Mouse (Mus musculus): ENCODE measurements around the gene Qprt. TPM values are rescaled to one million over a fixed set of nuclear protein-coding genes. Genes with fewer than 3 reads are reported as not detected.

Qprt gene
- total RNA-seq, 2 experiments from 2014 or later = not detected

DNA sequence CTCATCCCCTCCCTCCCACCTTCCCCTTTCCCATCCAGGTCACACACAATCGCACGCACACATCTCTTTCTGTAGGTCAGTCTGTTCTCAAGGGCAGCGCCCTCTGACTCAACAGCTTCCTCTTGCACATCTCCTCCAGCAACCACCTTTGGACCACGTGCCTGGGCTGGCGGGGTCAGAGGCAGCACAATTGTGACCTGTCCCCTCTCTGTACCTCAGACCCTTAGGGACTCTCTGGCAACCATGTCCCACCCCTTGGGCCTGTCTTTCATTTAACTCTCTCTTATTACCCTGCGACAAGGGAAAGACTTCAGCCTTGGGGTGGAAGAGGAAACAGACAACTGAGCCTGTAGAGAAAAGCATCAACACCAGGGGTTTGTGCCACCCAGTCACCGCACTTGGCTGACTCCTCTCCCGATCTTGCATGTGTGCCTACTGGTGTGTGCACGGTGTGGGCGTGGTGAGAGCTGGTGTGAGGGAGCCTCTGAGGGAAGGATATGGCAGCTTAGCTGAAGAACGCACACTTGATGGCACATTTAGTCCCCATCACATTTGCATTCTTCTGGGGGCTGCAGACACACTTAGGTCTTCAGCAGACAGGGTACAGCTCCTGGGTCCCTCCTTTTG lies 12.9 kb upstream of the Qprt start:
- DNase-seq (ENCODE audit: low spot score) = no peak
- intact Hi-C loops (cut with DNase I) = no loop called here

DNA sequence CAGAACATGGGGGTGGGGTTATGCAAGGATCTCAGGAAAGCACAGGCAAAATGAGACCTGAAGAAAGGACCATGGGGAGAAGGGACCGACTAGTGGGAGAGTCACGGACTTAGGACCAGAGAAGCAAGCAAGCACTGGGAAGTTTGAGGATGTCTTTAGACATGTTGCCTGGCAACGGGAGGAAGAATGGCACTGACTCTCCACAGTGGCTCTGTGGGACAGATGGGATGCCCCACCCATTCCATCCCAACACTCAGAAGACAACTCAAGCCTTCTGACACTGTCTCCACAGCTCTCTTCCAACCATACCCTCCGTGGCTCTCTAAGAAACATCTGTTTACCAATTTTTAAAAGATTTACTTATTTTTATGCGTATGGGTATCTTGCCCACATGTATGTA lies 11.1 kb upstream of the Qprt start:
- intact Hi-C loops (cut with DNase I) = no loop called here

DNA sequence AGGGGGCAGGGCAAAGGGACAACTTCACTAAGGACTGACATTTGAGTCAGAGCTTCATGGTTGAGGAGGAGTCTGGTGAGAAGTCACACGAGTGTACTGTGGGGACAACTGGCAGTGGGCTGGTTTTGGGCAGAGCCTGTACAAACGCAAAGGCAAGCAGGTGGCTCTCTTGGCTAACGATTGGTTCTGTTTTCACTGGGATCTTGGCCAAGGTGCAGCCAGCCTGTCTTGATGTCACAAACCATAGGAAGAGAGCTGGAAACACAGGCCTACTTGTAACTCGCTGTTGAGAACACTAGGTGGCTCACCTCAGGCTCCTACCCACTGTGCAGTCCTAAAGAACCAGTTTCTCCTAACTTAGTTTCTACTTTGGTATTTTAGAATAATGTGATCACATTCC lies 7.6 kb upstream of the Qprt start:
- intact Hi-C loops (cut with DNase I) = loop anchor here (10.0 kb wide), 1 partner anchor 95 kb away; no protein-coding TSS in a partner anchor
- DNase-seq (ENCODE audit: low spot score) = no peak

More for the DNA sequence above, 11.1 kb upstream of the Qprt start:
- DNase-seq (ENCODE audit: low spot score) = no peak

DNA sequence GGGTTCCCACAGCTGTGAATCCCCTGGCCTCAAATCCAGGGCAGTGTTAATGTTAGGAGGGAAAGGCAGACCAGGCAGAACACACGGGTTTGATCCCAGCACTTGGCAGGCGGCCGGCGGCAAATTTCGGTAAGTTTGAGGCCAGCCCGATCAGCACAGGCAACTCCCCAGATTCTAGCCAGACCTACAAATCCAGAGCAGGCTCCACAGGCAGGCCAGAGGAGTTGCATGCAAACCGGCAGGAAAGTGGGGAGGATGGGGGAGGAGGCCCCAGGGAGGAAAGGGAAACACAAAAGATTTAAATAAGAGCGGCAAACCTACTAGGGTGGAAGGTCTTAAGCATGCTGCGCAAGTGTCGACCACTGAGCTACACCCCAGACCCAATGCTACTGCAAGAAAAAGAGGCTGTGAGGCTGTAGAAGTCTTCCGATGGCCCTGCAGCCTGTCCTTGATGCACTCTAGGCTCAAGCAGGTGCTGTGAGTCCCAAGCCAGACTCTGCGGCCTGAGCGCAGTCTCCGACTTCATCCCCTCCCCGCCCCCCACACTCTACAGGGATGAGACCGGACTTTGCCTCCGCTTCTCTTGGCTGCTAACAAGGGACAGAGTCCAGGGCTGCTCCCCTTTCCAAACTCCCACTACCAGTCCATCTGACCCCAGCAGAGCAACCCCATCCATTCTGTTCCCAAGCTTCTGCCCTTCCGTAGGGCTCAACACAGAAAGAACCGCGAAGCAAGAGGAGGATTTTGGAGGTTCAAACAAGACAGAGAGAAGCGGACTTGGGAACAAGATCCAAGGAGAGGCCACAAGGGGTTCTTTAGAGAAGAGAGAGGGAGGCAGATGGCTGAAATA lies 740 bp downstream of the Qprt start:
- no peak for DNase-seq (ENCODE audit: low spot score)
- intact Hi-C loops (cut with DNase I) = loop anchor here (10.0 kb wide), 1 partner anchor 104 kb away; no protein-coding TSS in a partner anchor

DNA sequence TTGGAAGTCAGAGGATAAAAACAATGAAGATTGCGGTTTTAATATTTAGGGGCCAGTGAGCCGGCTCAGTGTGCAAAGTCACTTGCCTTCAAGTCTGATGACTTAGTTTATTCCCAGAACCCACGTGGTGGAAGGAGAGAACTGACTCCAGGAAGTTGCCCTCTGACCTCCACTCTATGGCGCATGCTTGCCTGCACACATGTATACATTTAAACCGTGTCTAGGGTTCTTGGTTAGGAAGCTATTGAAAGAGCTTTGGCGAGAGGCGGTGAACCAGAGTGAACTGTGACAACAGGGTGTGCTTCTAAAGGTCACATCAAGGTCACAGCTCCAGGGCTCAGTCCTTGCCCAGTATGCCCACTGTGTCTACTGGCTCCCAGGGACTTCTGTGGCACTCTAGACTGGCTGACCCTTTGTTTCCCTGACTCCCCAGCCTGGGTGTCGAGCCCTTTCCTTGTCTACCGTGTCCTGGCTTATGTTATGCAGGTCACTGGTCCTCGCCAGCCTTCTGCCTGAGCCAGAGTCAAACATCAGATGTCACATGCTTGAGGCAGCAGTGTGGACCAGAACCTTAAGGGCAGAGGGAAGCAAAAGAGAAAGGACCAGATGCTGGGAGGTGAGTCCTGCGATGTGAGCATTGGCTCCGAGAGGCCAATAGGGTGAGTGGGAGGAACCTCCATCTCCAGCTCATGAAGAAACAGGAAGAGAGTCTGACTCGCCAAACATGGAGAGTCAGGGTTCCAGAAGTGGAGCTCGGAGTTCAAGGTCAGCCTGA lies 3.2 kb downstream of the Qprt start:
- no peak for DNase-seq (ENCODE audit: low spot score)
- intact Hi-C loops (cut with DNase I) = no loop called here

DNA sequence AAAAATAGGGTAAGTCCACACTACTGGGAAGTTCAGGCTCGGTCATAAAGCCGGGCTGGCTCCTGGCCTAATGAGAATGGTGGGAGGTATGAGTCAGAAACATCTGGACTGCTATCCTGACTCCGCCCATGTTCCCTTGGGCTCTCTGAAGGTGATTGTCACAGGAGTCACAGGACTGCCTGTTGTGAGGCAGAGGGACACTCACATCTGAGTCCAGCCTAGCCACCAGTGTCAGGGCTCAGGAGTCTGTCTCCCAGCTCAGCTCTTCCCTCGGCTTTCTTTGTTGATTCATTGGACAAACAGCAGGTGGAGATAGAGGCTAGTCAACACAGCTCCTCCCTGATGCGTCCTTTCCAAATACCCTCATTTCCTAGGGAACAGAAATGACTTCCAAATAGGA lies 4.1 kb downstream of the Qprt start:
- intact Hi-C loops (cut with DNase I) = no loop called here
- no peak for DNase-seq (ENCODE audit: low spot score)

DNA sequence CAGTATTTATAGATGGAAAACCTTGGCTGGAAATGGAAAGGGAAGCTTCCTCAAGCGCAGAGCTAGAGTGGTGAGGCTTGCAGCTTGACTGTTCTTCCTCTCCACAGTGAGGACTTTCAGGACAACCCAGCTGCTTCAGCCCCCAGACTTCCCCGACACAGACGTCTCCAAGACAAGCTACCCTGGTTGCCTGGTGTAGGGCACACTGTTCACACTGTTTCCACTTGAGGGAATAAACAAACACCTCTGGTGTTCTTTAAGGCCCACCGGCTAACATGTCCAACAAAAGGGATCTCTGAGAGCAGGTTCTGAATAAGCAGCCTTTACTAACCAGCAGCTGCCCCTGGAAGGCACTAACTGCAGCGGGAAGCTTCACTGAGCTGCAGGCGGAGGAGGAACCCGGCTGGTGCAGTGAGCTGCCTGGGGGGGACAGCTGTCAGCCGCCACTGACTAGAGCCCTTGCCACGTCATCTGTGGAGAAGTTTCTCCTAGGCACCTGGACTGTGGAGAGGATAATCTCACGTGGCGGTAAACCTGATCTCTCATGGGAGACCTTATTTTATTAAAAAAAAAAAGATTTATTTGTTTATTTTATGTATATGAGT lies 5.6 kb downstream of the Qprt start:
- intact Hi-C loops (cut with DNase I) = no loop called here
- DNase-seq (ENCODE audit: low spot score) = no peak

DNA sequence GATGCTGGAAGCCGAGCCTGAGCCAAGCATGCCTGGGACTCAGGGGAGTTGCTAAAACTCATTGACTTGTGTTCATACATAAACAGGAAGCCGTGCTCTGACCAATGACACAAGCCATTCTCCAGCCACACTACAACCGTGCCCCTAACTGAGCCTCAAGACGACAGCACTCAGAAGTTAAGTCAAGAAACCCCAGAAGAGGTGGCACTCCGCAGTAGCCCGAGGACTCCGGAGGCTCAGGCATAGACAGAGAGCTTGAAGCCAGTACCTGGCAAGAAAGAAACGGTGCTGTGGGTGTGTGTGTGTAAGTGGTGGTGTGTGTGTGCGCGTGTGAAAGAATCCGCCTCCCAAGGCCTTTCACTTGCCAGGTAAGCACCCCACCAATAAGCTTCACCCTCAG lies 7.1 kb downstream of the Qprt start:
- DNase-seq (ENCODE audit: low spot score) = no peak
- intact Hi-C loops (cut with DNase I) = no loop called here

DNA sequence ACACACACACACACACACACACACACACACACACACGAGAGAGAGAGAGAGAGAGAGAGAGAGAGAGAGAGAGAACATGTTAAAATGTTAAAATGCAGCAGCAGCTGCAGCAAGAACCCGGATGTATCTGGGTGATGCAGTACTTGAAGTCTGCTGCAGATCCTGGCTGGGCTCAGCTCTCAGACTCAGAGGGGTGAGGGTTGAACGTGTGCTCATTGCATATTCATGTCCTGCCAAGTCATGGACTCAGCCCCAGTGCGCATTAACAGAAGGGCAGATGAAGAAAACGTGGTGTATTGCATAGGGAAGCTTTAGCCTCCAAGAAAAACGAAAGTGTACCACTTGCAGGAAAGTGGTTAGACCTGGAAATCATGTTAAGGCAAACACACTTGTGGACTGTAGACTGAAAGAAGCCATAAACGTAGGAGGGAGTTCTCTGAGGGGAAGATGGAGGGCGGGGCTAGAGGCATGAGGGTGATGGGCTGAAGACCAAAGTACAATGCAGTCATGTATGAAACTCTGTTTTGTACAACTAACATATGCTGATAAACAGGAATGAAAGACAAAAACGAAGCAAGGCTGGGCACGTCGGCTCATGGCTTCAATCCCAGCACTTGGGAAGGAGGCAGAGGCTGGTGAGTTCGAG lies 8.3 kb downstream of the Qprt start:
- DNase-seq (ENCODE audit: low spot score) = no peak
- intact Hi-C loops (cut with DNase I) = no loop called here

DNA sequence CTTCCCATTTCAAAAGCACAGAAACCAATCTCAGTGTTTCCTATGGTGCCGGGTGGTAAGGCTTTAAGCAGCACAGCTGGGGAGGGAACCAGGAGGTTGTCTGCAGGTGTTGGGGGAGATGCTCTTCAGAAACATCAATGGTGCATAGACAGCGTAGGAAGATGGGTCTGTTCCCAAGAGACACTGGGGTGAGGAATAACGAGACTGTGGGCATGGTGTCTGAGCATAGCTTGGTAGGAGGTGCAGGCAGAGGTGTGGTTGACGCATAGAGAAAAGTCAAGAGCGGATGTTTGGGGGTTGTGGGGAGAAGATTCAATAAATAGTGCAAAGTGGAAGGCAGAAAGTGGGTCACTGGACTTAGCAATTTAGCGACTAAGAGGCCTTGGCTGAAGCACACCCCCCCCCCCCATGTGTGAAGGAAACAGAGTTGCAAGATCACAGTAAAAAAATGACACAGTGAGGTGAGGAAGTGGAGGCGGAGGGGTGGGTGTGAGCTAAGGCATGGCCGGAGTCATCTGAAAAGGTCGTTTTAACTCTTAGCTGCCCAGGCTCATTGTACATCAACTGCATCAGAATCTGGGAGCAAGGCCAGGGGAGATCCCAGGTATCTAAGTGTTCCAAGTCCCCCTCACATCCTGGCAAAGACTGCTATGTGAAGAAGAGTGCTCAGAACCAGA lies 9.0 kb downstream of the Qprt start:
- no peak for DNase-seq (ENCODE audit: low spot score)
- intact Hi-C loops (cut with DNase I) = no loop called here

DNA sequence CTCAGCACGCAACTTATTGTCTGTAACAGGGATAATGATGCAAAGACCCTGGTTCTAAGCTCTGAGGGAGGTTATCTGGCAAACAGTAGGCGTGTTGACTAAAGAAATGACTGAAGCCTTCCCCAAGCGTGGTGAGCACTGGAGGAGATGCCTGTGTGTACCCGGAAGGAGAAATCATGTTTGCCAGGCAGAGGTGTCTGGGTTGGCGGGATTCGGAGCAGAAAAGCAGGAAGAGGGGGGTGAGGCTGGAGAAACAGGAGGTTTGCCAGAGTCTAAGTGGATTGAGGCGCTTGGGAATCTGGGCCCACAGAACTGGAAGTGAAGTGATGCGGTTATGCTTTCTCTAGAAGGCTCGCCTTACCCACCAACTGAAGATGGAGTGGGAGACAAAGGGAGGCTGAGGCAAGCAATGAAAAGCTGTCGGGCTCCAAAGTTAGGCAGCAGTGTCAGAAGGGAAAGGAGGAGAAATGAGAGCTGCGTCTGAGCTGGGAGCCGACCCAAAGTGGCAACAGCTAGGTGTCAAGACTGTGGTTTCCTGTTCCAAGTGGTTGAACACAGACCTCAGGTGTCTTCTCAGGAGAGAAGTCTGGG lies 9.7 kb downstream of the Qprt start:
- intact Hi-C loops (cut with DNase I) = no loop called here
- no peak for DNase-seq (ENCODE audit: low spot score)

DNA sequence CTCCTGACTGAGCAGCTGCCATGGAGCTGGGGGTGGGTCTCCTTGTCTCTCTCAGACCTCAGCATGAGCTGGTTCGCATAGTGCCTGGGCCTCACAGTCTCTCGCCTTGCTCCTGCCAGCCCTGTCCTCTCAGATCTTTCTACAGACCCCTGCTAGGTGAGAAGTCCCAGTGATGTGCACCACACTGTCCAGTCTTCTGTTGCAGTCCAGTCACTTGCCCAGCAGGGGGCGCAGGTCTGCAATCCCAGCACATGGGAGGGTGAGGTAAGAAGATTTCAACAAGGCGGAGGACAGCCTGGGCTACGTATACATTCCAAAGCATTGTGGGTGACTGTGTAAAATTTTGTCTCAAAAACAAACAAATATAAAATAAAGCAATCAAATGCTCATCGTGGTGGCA lies 10.6 kb downstream of the Qprt start:
- intact Hi-C loops (cut with DNase I) = no loop called here
- DNase-seq (ENCODE audit: low spot score) = no peak

DNA sequence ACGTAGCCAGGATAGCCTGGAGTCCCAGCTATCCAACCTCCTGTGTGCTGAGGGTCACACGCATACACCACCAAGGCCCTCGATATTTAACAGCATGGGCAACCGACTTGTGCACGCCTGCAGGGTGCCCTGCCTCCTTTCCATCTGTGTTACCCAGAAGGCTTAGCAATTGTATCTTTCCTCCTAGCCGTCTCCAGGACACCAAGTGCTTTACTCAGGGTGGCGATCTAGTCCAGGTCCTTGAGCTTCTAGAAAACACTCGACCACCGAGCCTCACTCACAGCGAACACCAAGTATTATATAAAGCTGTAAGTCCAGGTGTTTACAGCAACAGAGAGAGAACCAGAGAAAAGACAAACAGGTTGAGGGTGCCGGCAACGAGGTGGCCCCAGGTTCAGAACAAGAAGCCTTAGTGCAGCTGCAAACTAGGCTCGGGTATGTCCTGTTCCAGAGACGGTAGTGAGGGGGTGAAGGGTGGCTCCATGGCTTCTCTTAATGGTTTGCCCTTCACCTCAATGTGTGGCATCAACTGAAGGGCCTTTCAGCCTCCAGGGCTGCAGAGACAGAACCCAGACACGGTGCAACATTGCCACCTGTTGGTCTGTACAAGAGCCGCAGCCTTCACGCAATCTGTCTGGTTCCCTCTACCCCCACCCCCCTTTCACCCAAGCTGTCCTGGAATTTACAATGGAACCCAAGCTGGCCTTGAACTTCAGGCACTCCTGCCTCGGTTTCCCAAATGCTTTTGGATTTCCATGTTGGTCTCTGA lies 11.6 kb downstream of the Qprt start:
- intact Hi-C loops (cut with DNase I) = loop anchor here (1.0 kb wide), 1 partner anchor 278 kb away; no protein-coding TSS in a partner anchor
- DNase-seq (ENCODE audit: low spot score) = peak; percentile 37

DNA sequence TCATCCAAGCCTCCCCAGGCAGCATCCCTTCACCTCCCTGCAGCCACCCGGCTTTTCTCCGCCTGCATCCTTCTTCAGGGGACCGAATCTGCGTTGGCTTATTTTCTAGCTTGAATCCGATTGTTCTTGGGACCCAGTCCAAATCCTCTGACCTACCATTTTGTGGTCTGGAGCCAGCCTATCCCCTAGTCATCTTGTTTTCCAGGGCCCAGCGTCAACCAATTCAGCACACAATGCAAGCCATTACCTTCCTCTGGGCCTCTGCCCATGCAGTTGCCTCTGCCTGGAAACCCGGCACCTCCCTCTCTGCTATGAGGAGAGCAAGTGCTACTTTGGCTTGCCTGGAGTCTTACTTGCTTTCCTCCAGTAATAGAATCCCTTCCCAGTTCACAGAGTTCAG lies 16.5 kb downstream of the Qprt start:
- intact Hi-C loops (cut with DNase I) = loop anchor here (1.0 to 10.0 kb wide), 3 partner anchors 157 to 351 kb away; partner anchors contain the start of genes Asphd1 and Mapk3
- no peak for DNase-seq (ENCODE audit: low spot score)

DNA sequence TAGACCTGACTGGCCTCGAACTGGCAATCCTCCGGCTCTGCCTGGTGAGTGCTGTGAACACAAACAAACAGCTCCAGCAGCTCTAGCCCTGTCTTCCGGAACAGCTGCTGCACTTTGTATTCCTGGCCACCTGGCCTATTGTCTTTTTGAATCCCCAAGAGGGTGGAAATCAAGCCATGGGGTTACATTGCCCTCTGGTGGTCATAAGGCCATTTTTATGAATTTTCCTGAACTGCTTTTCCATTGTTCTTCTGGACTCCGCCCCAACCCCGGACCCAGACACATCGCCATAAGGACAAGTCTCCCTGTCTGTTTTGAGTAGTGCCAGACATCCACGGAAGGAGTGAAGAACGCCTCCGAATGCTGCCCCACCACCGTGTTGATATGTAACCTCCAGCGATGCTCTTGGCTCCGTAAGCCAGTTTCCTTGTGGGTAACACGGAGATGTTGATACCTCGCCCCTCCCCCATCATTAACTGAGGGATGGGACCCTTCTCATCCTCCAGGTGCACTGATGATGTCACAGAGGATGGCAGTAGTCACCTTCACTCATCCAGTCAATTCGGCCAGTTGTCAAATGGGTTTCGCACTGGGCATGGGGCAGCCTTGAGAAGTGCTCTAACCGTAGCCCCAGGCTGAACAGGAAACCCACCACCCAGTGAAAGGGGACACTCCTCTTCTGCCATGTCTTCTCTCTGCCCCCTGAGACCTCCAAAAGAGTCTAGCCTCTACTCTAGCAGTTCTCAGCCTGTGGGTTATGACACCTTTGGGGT lies 17.3 kb downstream of the Qprt start:
- DNase-seq (ENCODE audit: low spot score) = peak; percentile 54
- intact Hi-C loops (cut with DNase I) = loop anchor here (1.0 to 10.0 kb wide), 6 partner anchors 97 to 350 kb away; partner anchors contain the start of genes Asphd1 and Mapk3

DNA sequence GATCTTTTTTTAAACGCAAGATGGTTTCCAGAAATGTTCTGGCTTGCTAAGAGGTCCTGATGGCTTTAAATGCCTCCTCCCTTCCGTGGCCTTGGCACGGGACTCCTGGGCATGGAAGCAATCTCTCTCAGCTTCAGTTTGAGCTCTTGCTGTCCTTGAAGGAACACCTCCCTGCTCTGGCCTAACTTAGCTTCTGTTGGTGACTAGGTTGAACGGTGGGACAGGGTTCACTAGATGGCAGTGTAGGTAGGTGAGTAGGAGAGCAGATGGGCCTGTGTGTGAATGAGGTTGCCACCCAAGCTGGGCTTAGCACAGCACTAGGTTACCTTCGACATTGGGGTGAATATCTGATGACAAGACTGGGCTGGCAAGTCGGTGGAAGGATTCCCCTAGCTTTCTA lies 18.1 kb downstream of the Qprt start:
- DNase-seq (ENCODE audit: low spot score) = no peak
- intact Hi-C loops (cut with DNase I) = loop anchor here (1.0 to 10.0 kb wide), 5 partner anchors 97 to 349 kb away; partner anchors contain the start of genes Asphd1 and Mapk3

DNA sequence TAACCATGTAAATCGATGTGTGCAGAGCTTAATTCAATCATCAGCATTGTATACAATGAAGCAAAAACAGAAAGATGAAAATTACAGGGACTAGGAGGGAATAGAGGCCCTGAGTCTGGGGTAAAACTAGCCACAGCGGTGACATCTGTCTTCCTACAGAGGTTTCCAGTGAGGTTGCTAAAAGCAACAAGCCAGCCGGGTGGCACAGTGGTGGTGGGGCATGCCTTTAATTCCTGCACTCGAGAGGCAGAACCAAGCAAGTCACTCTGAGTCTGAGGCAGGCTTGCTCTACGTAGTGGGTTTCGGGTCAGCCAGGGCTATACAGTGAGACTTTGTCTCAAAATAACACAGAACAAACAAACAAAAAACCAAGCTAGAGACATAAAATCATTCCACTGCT lies 19.9 kb downstream of the Qprt start:
- DNase-seq (ENCODE audit: low spot score) = no peak
- intact Hi-C loops (cut with DNase I) = loop anchor here (5.0 to 10.0 kb wide), 3 partner anchors 95 to 347 kb away; partner anchors contain the start of gene Mapk3

Measured in heart, postnatal 25 days (tissue).